8 mouse cellular contexts compared by ENCODE assay signal in genomic region chr11:95365596-95365995, GRCm38 (mm10). TPM values are rescaled to one million over a fixed set of nuclear protein-coding genes. Genes with fewer than 3 reads are reported as not detected.
DNase-seq lines count a peak whose midpoint lies in the region; ATAC-seq and TF ChIP-seq lines count a peak whose summit lies in the region.

No protein-coding gene starts in this region.

- H3K9me3 ChIP-seq in hindbrain, embryonic 15.5 days, result no peaks in the 10 kb centered on the region
- no peaks in the 10 kb centered on the region for H3K9me3 ChIP-seq in hindbrain, embryonic 10.5 days

- H3K27me3 ChIP-seq in hindbrain, embryonic 15.5 days, result no peaks in the 10 kb centered on the region
- H3K27me3 ChIP-seq in hindbrain, embryonic 10.5 days (ENCODE audit: insufficient read depth, poor library complexity, severe bottlenecking), result no peaks in the 10 kb centered on the region

- no peak for DNase-seq in hindbrain, embryonic 10.5 days (ENCODE audit: low spot score)
- DNase-seq in brain, embryonic 18.5 days (ENCODE audit: low read depth, low spot score), result peak; percentile 14
- DNase-seq in heart, postnatal 10 days, result peak; percentile 96 to 97
- peak; percentile 46 to 73 for DNase-seq in layer of hippocampus, adult 2 months (ENCODE audit: low spot score in 2 of 2)
- DNase-seq in lung, postnatal 25 days (ENCODE audit: low spot score), result peak; percentile 92
- DNase-seq in urinary bladder, postnatal 10 days (ENCODE audit: low spot score), result peak; percentile 44
- DNase-seq in thymus, postnatal 14 days, result no peak

- H3K4me2 ChIP-seq in hindbrain, embryonic 15.5 days, result no peak overlapping the region

- intact Hi-C loops in heart, postnatal 10 days (cut with DNase I), result loop anchor here (2.0 to 5.0 kb wide), 2 partner anchors 29 to 53 kb away; partner anchors contain the start of genes Fam117a and Kat7

- H3K27ac ChIP-seq in hindbrain, embryonic 15.5 days (replicated peaks), result peak overlapping the region; percentile 55
- no peak overlapping the region for H3K27ac ChIP-seq in hindbrain, embryonic 10.5 days
- H3K27ac ChIP-seq in layer of hippocampus, adult 2 months, result peak overlapping the region; percentile 78

- peak; percentile 27; the same call in 1 of the 2 replicates for ATAC-seq in hindbrain, embryonic 15.5 days (ENCODE audit: low FRiP score, low read depth)

- H3K4me1 ChIP-seq in hindbrain, embryonic 15.5 days (replicated peaks), result 0 out of 2 replicates have a peak, but pooled peaks cover 15% of the 10 kb centered on the region
- peaks cover 12% of the 10 kb centered on the region for H3K4me1 ChIP-seq in hindbrain, embryonic 10.5 days (replicated peaks)

- H3K36me3 ChIP-seq in hindbrain, embryonic 15.5 days, result no peaks in the 10 kb centered on the region
- H3K36me3 ChIP-seq in hindbrain, embryonic 10.5 days, result peaks cover 8% of the 10 kb centered on the region; the same call in 1 of the 2 replicates

- H3K4me3 ChIP-seq in hindbrain, embryonic 15.5 days, result no peak overlapping the region
- no peak overlapping the region for H3K4me3 ChIP-seq in hindbrain, embryonic 10.5 days
- H3K4me3 ChIP-seq in layer of hippocampus, adult 2 months, result no peak overlapping the region

- WGBS in hindbrain, embryonic 15.5 days, result 72% methylated on average over 10 of the region's 10 CpGs
- WGBS in hindbrain, embryonic 10.5 days, result 88% methylated on average over 10 of the region's 10 CpGs

- no peak for TF ChIP-seq CTCF in layer of hippocampus, adult 2 months (conservative IDR thresholded peaks at IDR 0.05)

- H3K9ac ChIP-seq in hindbrain, embryonic 15.5 days, result no peak overlapping the region

RNA-seq across cellular contexts. Expression of gene Slc35b1, which starts 18.9 kb away (rescaled TPM):
- 137 and 140 TPM in 2 replicates for polyA plus RNA-seq in hindbrain, embryonic 15.5 days (2015; fragmentation: Nextera tagmentation; extraction: Ambion mirVana)
- 119 TPM in 2 replicates for polyA plus RNA-seq in hindbrain, embryonic 10.5 days (2016; fragmentation: Nextera tagmentation; extraction: Ambion mirVana)
- 10 to 100 TPM; 51.0 to 52.8 TPM for total RNA-seq in heart, postnatal 10 days (2021)
- total RNA-seq in layer of hippocampus, adult 2 months (2021), result 10 to 100 TPM; 64.4 to 69.2 TPM

RNA-seq across cellular contexts. Expression of gene Fam117a, which starts 28.8 kb away (rescaled TPM):
- polyA plus RNA-seq in hindbrain, embryonic 15.5 days (2015; fragmentation: Nextera tagmentation; extraction: Ambion mirVana), result 3.1 and 3.6 TPM in 2 replicates
- 10.8 and 11.0 TPM in 2 replicates for polyA plus RNA-seq in hindbrain, embryonic 10.5 days (2016; fragmentation: Nextera tagmentation; extraction: Ambion mirVana)
- 10 to 100 TPM in 1 of 2 experiments, 1 to 10 TPM in 1; 9.1 to 14.0 TPM for total RNA-seq in heart, postnatal 10 days (2021)
- total RNA-seq in layer of hippocampus, adult 2 months (2021), result 1 to 10 TPM; 4.1 to 6.0 TPM

RNA-seq across cellular contexts. Expression of gene Spop, which starts 48.3 kb away (rescaled TPM):
- 222 and 230 TPM in 2 replicates for polyA plus RNA-seq in hindbrain, embryonic 15.5 days (2015; fragmentation: Nextera tagmentation; extraction: Ambion mirVana)
- 143 and 167 TPM in 2 replicates for polyA plus RNA-seq in hindbrain, embryonic 10.5 days (2016; fragmentation: Nextera tagmentation; extraction: Ambion mirVana)
- total RNA-seq in heart, postnatal 10 days (2021), result 100 to 1,000 TPM; 132 to 136 TPM
- 100 to 1,000 TPM; 170 to 176 TPM for total RNA-seq in layer of hippocampus, adult 2 months (2021)

RNA-seq across cellular contexts. Expression of gene Kat7, which starts 55.5 kb away (rescaled TPM):
- polyA plus RNA-seq in hindbrain, embryonic 15.5 days (2015; fragmentation: Nextera tagmentation; extraction: Ambion mirVana), result 60.5 and 66.2 TPM in 2 replicates
- polyA plus RNA-seq in hindbrain, embryonic 10.5 days (2016; fragmentation: Nextera tagmentation; extraction: Ambion mirVana), result 79.0 and 84.9 TPM in 2 replicates
- total RNA-seq in heart, postnatal 10 days (2021), result 10 to 100 TPM; 45.1 to 51.1 TPM
- total RNA-seq in layer of hippocampus, adult 2 months (2021), result 10 to 100 TPM; 83.3 to 85.7 TPM

Comparison
In these comparisons a context has a peak if more than half of its experiments do, and no peak if none do; other contexts are left out.
1. DNase-seq: peak in brain, embryonic 18.5 days (single experiment), heart, postnatal 10 days (2 of 2), layer of hippocampus, adult 2 months (2 of 2), lung, postnatal 25 days (single experiment) and urinary bladder, postnatal 10 days (single experiment); none in hindbrain, embryonic 10.5 days (single experiment) and thymus, postnatal 14 days (single experiment).